Mouse (Mus musculus): ENCODE measurements around the gene Trim47. TPM values are rescaled to one million over a fixed set of nuclear protein-coding genes. Genes with fewer than 3 reads are reported as not detected.

Trim47 gene
- polyA plus RNA-seq, 1 experiment from 2014 or later, result 5.3 TPM

DNA sequence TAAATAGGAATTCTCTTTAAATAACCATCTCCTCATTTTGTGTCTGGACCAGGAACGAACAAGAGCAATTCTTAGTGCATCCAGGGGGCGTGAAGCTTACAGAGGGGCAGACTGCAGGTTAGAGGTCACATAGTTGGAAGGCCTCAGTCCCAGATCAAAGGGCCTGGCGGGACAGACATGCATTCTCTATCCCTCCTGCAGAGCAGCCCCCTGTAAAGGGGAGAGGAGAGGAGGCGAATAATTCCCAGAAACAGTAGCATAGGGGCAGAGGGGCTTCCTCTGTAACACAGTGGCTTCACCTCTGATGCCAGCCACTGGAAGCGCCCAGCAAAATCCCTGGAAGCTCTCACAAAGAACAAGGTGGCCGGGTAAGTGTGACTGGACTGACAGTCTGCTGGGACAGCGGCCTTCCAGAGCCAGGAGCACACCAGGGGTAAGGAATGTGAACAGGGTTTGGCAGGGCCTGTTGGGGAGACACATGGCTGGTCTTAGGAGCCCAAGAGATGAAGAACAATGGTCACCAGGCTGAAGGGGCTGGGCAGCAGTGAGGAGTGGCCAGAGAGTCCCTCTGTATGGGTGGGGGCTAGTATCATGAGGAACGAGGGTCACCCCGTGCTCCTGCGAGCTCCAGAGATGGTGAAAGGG is 48.2 kb downstream of the Trim47 start:
- Histone ChIP-seq H3K27me3 (ENCODE audit: control insufficient read depth, insufficient read depth, low read length) (no peaks in the 10 kb centered on the region), H3K36me3 (ENCODE audit: control insufficient read depth, insufficient read depth, low read length) (peaks cover 51% of the 10 kb centered on the region), H3K4me3 (replicated peaks; ENCODE audit: low read depth, low read length) (no peak overlapping the region), H3K27ac (replicated peaks; ENCODE audit: low read depth, low read length) (peak overlapping the region; percentile 14; the same call in 1 of the 2 replicates), H3K4me1 (ENCODE audit: control insufficient read depth, insufficient read depth, low read length) (no peaks in the 10 kb centered on the region), H3K4me2 (ENCODE audit: low read length) (no peak overlapping the region), H3K9me3 (ENCODE audit: control insufficient read depth, low read length) (no peaks in the 10 kb centered on the region), H3K9ac (replicated peaks; ENCODE audit: low read length) (peak overlapping the region; percentile 21; the same call in 1 of the 2 replicates)
- DNase-seq (no peak), ATAC-seq (ENCODE audit: low FRiP score, low TSS enrichment) (no peak)
- 18% methylated on average over 10 of the region's 10 CpGs for WGBS

DNA sequence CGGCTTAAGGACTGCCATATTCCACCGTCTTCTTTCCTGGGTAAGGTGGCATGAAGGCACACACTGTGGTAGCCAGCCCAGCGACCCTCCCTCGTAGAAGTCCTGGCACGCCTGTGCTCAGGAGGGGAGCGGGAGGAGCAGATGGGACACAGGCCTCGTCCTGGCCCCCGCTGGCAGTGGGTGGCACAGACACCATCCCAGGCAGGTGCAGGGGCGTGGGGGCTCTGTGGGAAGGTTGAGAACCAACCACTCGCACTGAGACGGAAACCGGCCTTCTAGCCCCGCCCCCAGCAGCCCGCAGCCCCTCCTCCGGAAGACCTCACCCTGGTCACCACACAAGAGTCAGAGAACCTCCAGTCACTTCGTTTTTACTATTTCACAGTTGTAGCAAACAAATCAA is 48.8 kb downstream of the Trim47 start:
- H3K9me3 ChIP-seq (ENCODE audit: control insufficient read depth, low read length), result no peaks in the 10 kb centered on the region
- H3K4me1 ChIP-seq (ENCODE audit: control insufficient read depth, insufficient read depth, low read length), result no peaks in the 10 kb centered on the region
- H3K4me3 ChIP-seq (replicated peaks; ENCODE audit: low read depth, low read length), result peak overlapping the region; percentile 19
- no peaks in the 10 kb centered on the region for H3K27me3 ChIP-seq (ENCODE audit: control insufficient read depth, insufficient read depth, low read length)
- H3K36me3 ChIP-seq (ENCODE audit: control insufficient read depth, insufficient read depth, low read length), result peaks cover 45% of the 10 kb centered on the region
- 7% methylated on average over 16 of the region's 16 CpGs for WGBS
- peak overlapping the region; percentile 47 for H3K9ac ChIP-seq (replicated peaks; ENCODE audit: low read length)
- H3K27ac ChIP-seq (replicated peaks; ENCODE audit: low read depth, low read length), result peak overlapping the region; percentile 14; the same call in 1 of the 2 replicates
- DNase-seq (peak; percentile 45), ATAC-seq (ENCODE audit: low FRiP score, low TSS enrichment) (no peak)
- H3K4me2 ChIP-seq (ENCODE audit: low read length), result peak overlapping the region; percentile 51

DNA sequence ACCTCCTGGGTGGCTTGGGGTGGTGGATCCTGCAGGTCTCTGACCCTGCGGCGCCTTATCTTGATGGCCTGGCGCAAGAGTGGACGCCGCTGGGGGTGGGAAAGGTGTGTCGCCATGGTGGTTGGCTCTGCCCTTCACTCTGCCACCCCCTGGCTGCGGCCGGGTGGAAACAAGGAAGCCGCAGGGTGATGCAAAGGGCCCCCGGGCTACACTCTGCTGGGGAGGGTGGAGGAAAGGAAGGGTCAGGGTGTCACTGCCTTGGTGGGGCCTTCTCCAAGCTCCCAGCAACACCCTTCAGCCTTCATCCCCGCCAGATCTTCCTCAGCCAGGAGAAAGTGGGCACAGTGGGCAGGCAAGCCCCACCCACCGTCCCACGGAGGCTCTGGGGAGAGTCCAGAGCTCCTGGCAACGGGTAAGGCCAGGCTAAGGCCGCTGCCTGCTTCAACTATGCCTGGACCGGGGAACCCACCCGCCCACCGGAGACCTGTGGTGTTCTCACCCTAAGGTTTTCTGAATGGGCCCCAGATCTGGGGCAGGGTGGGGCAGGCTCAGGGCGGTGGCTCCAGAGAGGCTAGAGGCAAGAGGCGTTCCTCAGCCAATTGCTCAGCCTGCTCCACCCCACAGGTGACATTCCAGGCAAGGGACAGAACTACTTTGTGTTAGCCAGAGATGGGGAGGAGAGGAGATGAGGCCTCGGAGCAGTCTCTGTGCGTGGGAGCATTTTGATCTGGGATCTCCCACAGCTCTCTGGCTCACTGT is 49.4 kb downstream of the Trim47 start, which contains the start of gene Unc13d:
Gene Unc13d, minus strand, starts transcription at position 516 of the 759 bp plus-strand sequence.
- H3K4me3 ChIP-seq (replicated peaks; ENCODE audit: low read depth, low read length), result peak within 1 kb of the TSS; percentile 19
- 67% methylated on average over 22 of the region's 22 CpGs for WGBS
- H3K4me1 ChIP-seq (ENCODE audit: control insufficient read depth, insufficient read depth, low read length), result no peaks in the 10 kb centered on the region
- peak within 1 kb of the TSS; percentile 51 for H3K4me2 ChIP-seq (ENCODE audit: low read length)
- H3K9me3 ChIP-seq (ENCODE audit: control insufficient read depth, low read length), result no peaks in the 10 kb centered on the region
- H3K27me3 ChIP-seq (ENCODE audit: control insufficient read depth, insufficient read depth, low read length), result no peaks in the 10 kb centered on the region
- H3K27ac ChIP-seq (replicated peaks; ENCODE audit: low read depth, low read length), result peak within 1 kb of the TSS; percentile 14; the same call in 1 of the 2 replicates
- peak within 1 kb of the TSS; percentile 47 for H3K9ac ChIP-seq (replicated peaks; ENCODE audit: low read length)
- peaks cover 41% of the 10 kb centered on the region for H3K36me3 ChIP-seq (ENCODE audit: control insufficient read depth, insufficient read depth, low read length)
- ATAC-seq (ENCODE audit: low FRiP score, low TSS enrichment) (0 out of 2 replicates have a peak, but pooled peaks have one; percentile 14), DNase-seq (no peak)

DNA sequence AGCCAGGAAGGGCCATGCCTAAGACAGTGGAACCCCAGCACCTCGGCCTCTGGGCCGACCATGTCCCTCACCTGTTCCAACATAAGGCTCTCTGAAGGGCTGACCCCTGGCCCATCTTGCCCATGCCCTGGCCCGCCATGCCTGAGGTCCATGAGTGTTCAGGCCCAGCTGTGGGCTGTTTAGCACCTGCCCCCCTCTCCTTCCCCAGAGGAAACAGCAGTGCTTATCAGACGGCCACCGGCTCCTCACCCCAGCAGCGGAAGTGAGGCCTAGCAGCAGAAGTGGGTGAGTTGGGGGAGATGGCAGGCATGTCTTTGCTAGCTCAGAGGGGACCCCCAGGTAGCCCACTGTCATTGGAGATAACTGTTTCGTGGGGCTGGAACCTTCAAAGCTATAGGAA is 50.2 kb downstream of the Trim47 start:
- ATAC-seq (ENCODE audit: low FRiP score, low TSS enrichment) (no peak), DNase-seq (no peak)
- Histone ChIP-seq H3K9ac (replicated peaks; ENCODE audit: low read length) (no peak overlapping the region), H3K9me3 (ENCODE audit: control insufficient read depth, low read length) (no peaks in the 10 kb centered on the region), H3K27me3 (ENCODE audit: control insufficient read depth, insufficient read depth, low read length) (no peaks in the 10 kb centered on the region), H3K4me1 (ENCODE audit: control insufficient read depth, insufficient read depth, low read length) (no peaks in the 10 kb centered on the region), H3K4me3 (replicated peaks; ENCODE audit: low read depth, low read length) (no peak overlapping the region), H3K4me2 (ENCODE audit: low read length) (no peak overlapping the region), H3K36me3 (ENCODE audit: control insufficient read depth, insufficient read depth, low read length) (peaks cover 33% of the 10 kb centered on the region), H3K27ac (replicated peaks; ENCODE audit: low read depth, low read length) (no peak overlapping the region)
- WGBS, result 93% methylated on average over 7 of the region's 7 CpGs

DNA sequence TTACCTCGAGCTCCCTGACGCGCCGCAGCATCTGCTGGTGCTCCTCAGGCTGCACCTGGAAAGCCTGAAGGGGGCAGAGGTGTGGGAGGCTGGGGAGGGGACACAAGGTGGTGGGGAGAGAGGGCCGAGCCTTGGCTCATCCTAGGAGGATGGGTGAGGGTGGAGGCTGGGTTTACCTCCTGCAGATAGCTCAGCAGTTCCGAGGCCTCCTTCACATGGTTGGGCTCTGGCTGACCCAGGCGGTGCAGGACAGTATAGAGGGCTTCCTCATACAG is 50.8 kb downstream of the Trim47 start:
- 73% methylated on average over 7 of the region's 7 CpGs for WGBS
- H3K4me2 ChIP-seq (ENCODE audit: low read length), result no peak overlapping the region
- no peak for DNase-seq
- no peak overlapping the region for H3K27ac ChIP-seq (replicated peaks; ENCODE audit: low read depth, low read length)
- no peak overlapping the region for H3K9ac ChIP-seq (replicated peaks; ENCODE audit: low read length)
- H3K9me3 ChIP-seq (ENCODE audit: control insufficient read depth, low read length), result no peaks in the 10 kb centered on the region
- no peak for ATAC-seq (ENCODE audit: low FRiP score, low TSS enrichment)
- no peak overlapping the region for H3K4me3 ChIP-seq (replicated peaks; ENCODE audit: low read depth, low read length)
- H3K36me3 ChIP-seq (ENCODE audit: control insufficient read depth, insufficient read depth, low read length), result peaks cover 27% of the 10 kb centered on the region
- H3K27me3 ChIP-seq (ENCODE audit: control insufficient read depth, insufficient read depth, low read length), result no peaks in the 10 kb centered on the region
- no peaks in the 10 kb centered on the region for H3K4me1 ChIP-seq (ENCODE audit: control insufficient read depth, insufficient read depth, low read length)

DNA sequence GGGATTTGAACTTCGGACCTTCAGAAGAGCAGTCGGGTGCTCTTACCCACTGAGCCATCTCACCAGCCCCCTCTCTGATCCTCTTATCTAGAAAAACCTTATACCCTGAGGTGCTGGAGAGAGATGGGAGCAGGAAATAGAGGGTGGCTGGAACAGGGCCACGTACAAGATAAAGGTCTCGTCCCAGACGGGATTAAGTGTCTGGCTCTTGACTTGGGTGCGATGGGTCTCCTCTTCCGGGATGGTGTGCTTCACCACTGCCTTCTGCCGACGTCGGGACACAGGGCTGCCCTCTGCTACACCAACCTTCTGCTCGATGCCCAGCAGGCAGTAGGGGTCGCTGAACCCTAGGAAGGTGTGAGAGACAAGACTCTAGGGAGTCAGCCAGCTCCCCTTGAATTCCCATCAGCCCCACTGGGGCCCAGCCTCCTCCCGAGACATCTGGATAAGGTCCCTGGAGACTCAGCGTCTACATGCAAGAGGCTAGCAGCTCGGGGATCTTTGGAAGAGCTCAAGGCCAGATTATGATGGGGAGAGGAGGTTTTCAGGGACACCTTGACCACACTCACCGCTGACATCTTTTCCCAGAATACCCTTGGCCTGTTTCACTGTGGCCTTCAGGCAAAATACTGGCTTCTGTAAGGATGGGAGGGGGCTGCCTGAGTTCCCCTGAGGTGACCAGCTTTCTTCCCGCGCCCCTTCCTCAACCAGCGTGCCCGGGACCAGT is 51.3 kb downstream of the Trim47 start:
- no peak overlapping the region for H3K27ac ChIP-seq (replicated peaks; ENCODE audit: low read depth, low read length)
- ATAC-seq (ENCODE audit: low FRiP score, low TSS enrichment) (no peak), DNase-seq (no peak)
- H3K4me1 ChIP-seq (ENCODE audit: control insufficient read depth, insufficient read depth, low read length), result no peaks in the 10 kb centered on the region
- H3K4me3 ChIP-seq (replicated peaks; ENCODE audit: low read depth, low read length), result no peak overlapping the region
- no peak overlapping the region for H3K9ac ChIP-seq (replicated peaks; ENCODE audit: low read length)
- no peak overlapping the region for H3K4me2 ChIP-seq (ENCODE audit: low read length)
- no peaks in the 10 kb centered on the region for H3K27me3 ChIP-seq (ENCODE audit: control insufficient read depth, insufficient read depth, low read length)
- 63% methylated on average over 20 of the region's 20 CpGs for WGBS
- no peaks in the 10 kb centered on the region for H3K9me3 ChIP-seq (ENCODE audit: control insufficient read depth, low read length)
- peaks cover 22% of the 10 kb centered on the region for H3K36me3 ChIP-seq (ENCODE audit: control insufficient read depth, insufficient read depth, low read length)

DNA sequence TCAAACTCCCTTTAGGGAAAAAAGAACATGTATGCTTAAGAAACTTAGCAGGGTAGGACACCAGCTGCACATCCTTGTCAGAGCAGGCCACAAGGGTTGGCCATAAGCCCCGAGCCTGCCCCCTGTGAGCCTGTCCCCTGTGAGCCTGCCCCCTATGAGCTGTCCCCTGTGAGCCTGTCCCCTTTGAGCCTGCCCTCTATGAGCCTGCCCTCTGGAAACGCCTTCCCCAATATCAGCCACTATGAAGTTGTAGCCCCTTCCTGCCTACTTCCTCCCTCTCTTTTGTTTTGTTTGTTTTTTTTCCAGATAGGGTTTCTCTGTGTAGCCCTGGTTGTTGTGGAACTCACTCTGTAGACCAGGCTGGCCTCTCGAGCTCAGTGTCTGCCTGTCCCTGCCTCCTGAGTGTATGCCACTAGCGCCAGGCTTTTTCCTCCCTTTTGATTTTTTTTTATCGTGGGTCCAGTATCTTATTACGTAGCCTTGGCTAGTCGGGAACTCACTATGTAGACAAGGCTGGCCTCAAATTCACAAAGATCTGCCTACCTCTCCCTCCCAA is 52.5 kb downstream of the Trim47 start:
- Histone ChIP-seq H3K4me2 (ENCODE audit: low read length) (no peak overlapping the region), H3K9me3 (ENCODE audit: control insufficient read depth, low read length) (no peaks in the 10 kb centered on the region), H3K27me3 (ENCODE audit: control insufficient read depth, insufficient read depth, low read length) (no peaks in the 10 kb centered on the region), H3K27ac (replicated peaks; ENCODE audit: low read depth, low read length) (no peak overlapping the region), H3K4me3 (replicated peaks; ENCODE audit: low read depth, low read length) (no peak overlapping the region), H3K36me3 (ENCODE audit: control insufficient read depth, insufficient read depth, low read length) (peaks cover 10% of the 10 kb centered on the region; the same call in 1 of the 2 replicates), H3K9ac (replicated peaks; ENCODE audit: low read length) (no peak overlapping the region), H3K4me1 (ENCODE audit: control insufficient read depth, insufficient read depth, low read length) (no peaks in the 10 kb centered on the region)
- DNase-seq, result no peak
- no peak for ATAC-seq (ENCODE audit: low FRiP score, low TSS enrichment)
- WGBS, result 70% methylated on average over 7 of the region's 7 CpGs

DNA sequence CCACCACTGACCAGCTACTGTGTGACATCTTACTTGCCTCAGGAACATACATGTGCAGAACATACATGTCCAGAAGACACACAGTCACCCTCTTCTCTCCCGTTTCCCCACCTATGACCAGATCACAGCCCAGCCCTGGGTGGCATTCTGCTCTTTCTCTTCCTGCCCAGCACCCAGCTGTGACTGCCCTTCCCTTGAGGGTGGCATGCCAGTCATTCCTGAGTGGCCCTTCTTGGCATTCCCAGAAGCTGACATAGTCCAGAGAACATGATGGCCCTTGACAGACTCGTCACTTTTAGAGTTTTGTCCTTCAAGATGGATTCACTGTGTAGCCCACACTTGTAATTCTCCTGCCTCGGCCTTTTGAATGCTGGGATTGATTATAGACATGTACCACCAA is 54.4 kb downstream of the Trim47 start:
- Histone ChIP-seq H3K4me3 (replicated peaks; ENCODE audit: low read depth, low read length) (no peak overlapping the region), H3K4me1 (ENCODE audit: control insufficient read depth, insufficient read depth, low read length) (no peaks in the 10 kb centered on the region), H3K9ac (replicated peaks; ENCODE audit: low read length) (no peak overlapping the region), H3K9me3 (ENCODE audit: control insufficient read depth, low read length) (no peaks in the 10 kb centered on the region), H3K27ac (replicated peaks; ENCODE audit: low read depth, low read length) (no peak overlapping the region), H3K27me3 (ENCODE audit: control insufficient read depth, insufficient read depth, low read length) (no peaks in the 10 kb centered on the region), H3K4me2 (ENCODE audit: low read length) (no peak overlapping the region), H3K36me3 (ENCODE audit: control insufficient read depth, insufficient read depth, low read length) (no peaks in the 10 kb centered on the region)
- ATAC-seq (ENCODE audit: low FRiP score, low TSS enrichment), result no peak
- no peak for DNase-seq
- 75% methylated on average over 3 of the region's 3 CpGs for WGBS
